Mouse (Mus musculus) MEL (cell line): ENCODE data around the gene Kif3a. TPM values are rescaled to one million over a fixed set of nuclear protein-coding genes. Genes with fewer than 3 reads are reported as not detected.

Experiments used
- DNase-seq: peaks from one replicate; pipeline ENCODE4 v3.0.0; 2011; ENCODE audit warnings: low read depth, low spot score
- H3K27ac ChIP-seq: 2 replicates; pipeline ENCODE4 v1.5.1; 2012; ENCODE audit warnings: low read depth, mild to moderate bottlenecking, control low read depth, low read length, moderate library complexity; ENCODE audit not compliant: control insufficient read depth
- H3K27me3 ChIP-seq, 2 experiments: fragments of 150-350 bp in 1 of 2; sonication (generic) in 1 of 2; 2 replicates each; pipeline ENCODE4 v1.6.1; 2012; ENCODE audit warnings: low read length in 2 of 2, mild to moderate bottlenecking in 2 of 2, improper control_type of control experiment in 1 of 2, moderate library complexity in 1 of 2; ENCODE audit not compliant: insufficient read depth in 2 of 2, control insufficient read depth in 1 of 2
- H3K36me3 ChIP-seq, 2 experiments: 2 replicates each; pipeline ENCODE4 v1.6.1; 2012 to 2014; ENCODE audit warnings: low read length in 2 of 2, improper control_type of control experiment in 1 of 2, inconsistent platforms in 1 of 2, mild to moderate bottlenecking in 1 of 2; ENCODE audit not compliant: insufficient read depth in 2 of 2, control insufficient read depth in 1 of 2
- H3K4me1 ChIP-seq, 2 experiments: fragments of 150-350 bp in 1 of 2; sonication (generic) in 1 of 2; 2 replicates each; pipeline ENCODE4 v1.6.1; 2012; ENCODE audit warnings: low read length in 2 of 2, improper control_type of control experiment in 1 of 2, mild to moderate bottlenecking in 1 of 2; ENCODE audit not compliant: insufficient read depth in 2 of 2, control insufficient read depth in 1 of 2
- H3K4me3 ChIP-seq, 2 experiments: fragments of 150-350 bp in 1 of 2; sonication (generic) in 1 of 2; 2 replicates each; pipeline ENCODE4 v1.5.1; 2012; ENCODE audit warnings: low read depth in 2 of 2, low read length in 2 of 2, mild to moderate bottlenecking in 2 of 2, moderate library complexity in 2 of 2, control low read depth in 1 of 2, improper control_type of control experiment in 1 of 2; ENCODE audit not compliant: control insufficient read depth in 1 of 2, insufficient read depth in 1 of 2
- H3K79me2 ChIP-seq: 2 replicates; pipeline ENCODE4 v1.6.1; 2012; ENCODE audit warnings: mild to moderate bottlenecking, low read length, moderate library complexity; ENCODE audit not compliant: control insufficient read depth, poor library complexity, insufficient read depth
- H3K9ac ChIP-seq: 2 replicates; pipeline ENCODE4 v1.6.1; 2012; ENCODE audit warnings: low read depth, mild to moderate bottlenecking, control low read depth, low read length, moderate library complexity; ENCODE audit not compliant: control insufficient read depth, poor library complexity, severe bottlenecking
- H3K9me3 ChIP-seq: fragments of 150-350 bp; sonication (generic); replicated peaks from 2 replicates; pipeline ENCODE4 v1.6.1; 2012; ENCODE audit warnings: mild to moderate bottlenecking, low read length, improper control_type of control experiment, moderate library complexity; ENCODE audit not compliant: insufficient read depth
- BHLHE40 ChIP-seq: IDR thresholded peaks from 2 replicates; pipeline ENCODE4 v1.6.1; 2012; ENCODE audit warnings: low read depth, mild to moderate bottlenecking, inconsistent platforms, low read length, improper control_type of control experiment, borderline replicate concordance
- CHD1 ChIP-seq: IDR thresholded peaks from 2 replicates; pipeline ENCODE4 v1.6.1; 2012; ENCODE audit warnings: low read depth, mild to moderate bottlenecking, inconsistent platforms, low read length, improper control_type of control experiment
- CHD2 ChIP-seq: IDR thresholded peaks from 2 replicates; pipeline ENCODE4 v1.6.1; 2011; ENCODE audit warnings: low read length, improper control_type of control experiment
- CTCF ChIP-seq, 3 experiments: IDR thresholded peaks in 2 of 3; conservative IDR thresholded peaks in 1 of 3; 2 replicates each; pipeline ENCODE4 v1.5.1; 2011 to 2012; ENCODE audit warnings: low read length in 3 of 3, low read depth in 2 of 3, mild to moderate bottlenecking in 2 of 3, improper control_type of control experiment in 1 of 3, inconsistent platforms in 1 of 3, mixed read lengths in 1 of 3, moderate library complexity in 1 of 3; ENCODE audit not compliant: control insufficient read depth in 1 of 3, insufficient read depth in 1 of 3, poor library complexity in 1 of 3, severe bottlenecking in 1 of 3
- E2F4 ChIP-seq: IDR thresholded peaks from 2 replicates; pipeline ENCODE4 v1.6.1; 2011; ENCODE audit warnings: low read depth, low read length, improper control_type of control experiment, borderline replicate concordance
- ELF1 ChIP-seq: IDR thresholded peaks from 2 replicates; pipeline ENCODE4 v1.6.1; 2014; ENCODE audit warnings: low read depth, mild to moderate bottlenecking, inconsistent platforms, low read length, improper control_type of control experiment, moderate library complexity
- EP300 ChIP-seq, 2 experiments: IDR thresholded peaks; 2 replicates each; pipeline ENCODE4 v1.6.1; 2011; ENCODE audit warnings: improper control_type of control experiment in 2 of 2, low read length in 2 of 2, low read depth in 1 of 2, mild to moderate bottlenecking in 1 of 2
- ETS1 ChIP-seq: IDR thresholded peaks from 2 replicates; pipeline ENCODE4 v1.6.1; 2012; ENCODE audit warnings: low read depth, mild to moderate bottlenecking, inconsistent platforms, low read length, improper control_type of control experiment, moderate library complexity
- GABPA ChIP-seq: IDR thresholded peaks from 2 replicates; pipeline ENCODE4 v1.6.1; 2012; ENCODE audit warnings: low read depth, mild to moderate bottlenecking, inconsistent platforms, low read length, improper control_type of control experiment, moderate library complexity
- GATA1 ChIP-seq: IDR thresholded peaks from 2 replicates; pipeline ENCODE4 v1.6.1; 2011; ENCODE audit warnings: low read depth, low read length, improper control_type of control experiment
- HCFC1 ChIP-seq: IDR thresholded peaks from 2 replicates; pipeline ENCODE4 v1.6.1; 2012; ENCODE audit warnings: low read depth, mild to moderate bottlenecking, inconsistent platforms, low read length, improper control_type of control experiment, moderate library complexity
- KAT2A ChIP-seq: conservative IDR thresholded peaks from 2 replicates; pipeline ENCODE4 v1.6.1; 2012; ENCODE audit warnings: low read depth, low read length, improper control_type of control experiment, inconsistent platforms
- MAFK ChIP-seq: IDR thresholded peaks from 2 replicates; pipeline ENCODE4 v1.6.1; 2011; ENCODE audit warnings: low read depth, mild to moderate bottlenecking, low read length, improper control_type of control experiment, borderline replicate concordance
- MAX ChIP-seq: IDR thresholded peaks from 2 replicates; pipeline ENCODE4 v1.6.1; 2011; ENCODE audit warnings: low read length, improper control_type of control experiment
- MEF2A ChIP-seq: IDR thresholded peaks from 2 replicates; pipeline ENCODE4 v1.6.1; 2014; ENCODE audit warnings: low read depth, mild to moderate bottlenecking, inconsistent platforms, low read length, improper control_type of control experiment; ENCODE audit not compliant: poor library complexity, insufficient replicate concordance, severe bottlenecking; ENCODE audit errors: extremely low read depth
- MXI1 ChIP-seq: IDR thresholded peaks from 2 replicates; pipeline ENCODE4 v1.6.1; 2011; ENCODE audit warnings: mild to moderate bottlenecking, low read depth, low read length, improper control_type of control experiment
- MYB ChIP-seq: IDR thresholded peaks from 2 replicates; pipeline ENCODE4 v1.6.1; 2011; ENCODE audit warnings: mild to moderate bottlenecking, low read depth, low read length, improper control_type of control experiment
- MYC ChIP-seq: IDR thresholded peaks from 2 replicates; pipeline ENCODE4 v1.6.1; 2011; ENCODE audit warnings: low read depth, mild to moderate bottlenecking, low read length, improper control_type of control experiment, moderate library complexity
- NELFE ChIP-seq: IDR thresholded peaks from 2 replicates; pipeline ENCODE4 v1.6.1; 2011; ENCODE audit warnings: low read depth, low read length, improper control_type of control experiment
- NRF1 ChIP-seq: IDR thresholded peaks from 2 replicates; pipeline ENCODE4 v1.6.1; 2014; ENCODE audit warnings: low read depth, mild to moderate bottlenecking, inconsistent platforms, low read length, improper control_type of control experiment, moderate library complexity; ENCODE audit not compliant: poor library complexity, insufficient read depth, severe bottlenecking
- POLR2A ChIP-seq, 2 experiments: IDR thresholded peaks; 2 replicates each; pipeline ENCODE4 v1.6.1; 2011 to 2012; ENCODE audit warnings: low read length in 2 of 2, mild to moderate bottlenecking in 2 of 2, control low read depth in 1 of 2, improper control_type of control experiment in 1 of 2, low read depth in 1 of 2, moderate library complexity in 1 of 2; ENCODE audit not compliant: control insufficient read depth in 1 of 2, insufficient read depth in 1 of 2, poor library complexity in 1 of 2
- POLR2AphosphoS2 ChIP-seq: IDR thresholded peaks from 2 replicates; pipeline ENCODE4 v1.6.1; 2011; ENCODE audit warnings: low read length, improper control_type of control experiment
- POLR2AphosphoS5 ChIP-seq: IDR thresholded peaks from 2 replicates; pipeline ENCODE4 v1.6.1; 2012; ENCODE audit warnings: low read depth, borderline replicate concordance, mild to moderate bottlenecking, inconsistent platforms, low read length, moderate library complexity, mixed read lengths
- RAD21 ChIP-seq: IDR thresholded peaks from 2 replicates; pipeline ENCODE4 v1.6.1; 2011; ENCODE audit warnings: mild to moderate bottlenecking, low read depth, low read length, improper control_type of control experiment
- RCOR1 ChIP-seq: IDR thresholded peaks from 2 replicates; pipeline ENCODE4 v1.6.1; 2012; ENCODE audit warnings: low read depth, mild to moderate bottlenecking, inconsistent platforms, low read length, improper control_type of control experiment
- SIN3A ChIP-seq: IDR thresholded peaks from 2 replicates; pipeline ENCODE4 v1.6.1; 2012; ENCODE audit warnings: low read length, improper control_type of control experiment, inconsistent platforms
- SMC3 ChIP-seq: IDR thresholded peaks from 2 replicates; pipeline ENCODE4 v1.6.1; 2011; ENCODE audit warnings: low read depth, low read length, improper control_type of control experiment
- TAL1 ChIP-seq: IDR thresholded peaks from 2 replicates; pipeline ENCODE4 v1.6.1; 2012; ENCODE audit warnings: mild to moderate bottlenecking, inconsistent platforms, low read length, moderate library complexity, mixed read lengths
- TBP ChIP-seq: IDR thresholded peaks from 2 replicates; pipeline ENCODE4 v1.8.0; 2011; ENCODE audit warnings: low read depth, low read length, improper control_type of control experiment
- TCF12 ChIP-seq: IDR thresholded peaks from 2 replicates; pipeline ENCODE4 v1.6.1; 2014; ENCODE audit warnings: low read depth, mild to moderate bottlenecking, inconsistent platforms, low read length, improper control_type of control experiment, moderate library complexity
- UBTF ChIP-seq: IDR thresholded peaks from 2 replicates; pipeline ENCODE4 v1.6.1; 2012; ENCODE audit warnings: low read depth, mild to moderate bottlenecking, inconsistent platforms, low read length, improper control_type of control experiment, moderate library complexity, borderline replicate concordance; ENCODE audit not compliant: insufficient read depth
- USF1 ChIP-seq: IDR thresholded peaks from 2 replicates; pipeline ENCODE4 v1.6.1; 2014; ENCODE audit warnings: low read depth, mild to moderate bottlenecking, inconsistent platforms, low read length, improper control_type of control experiment, moderate library complexity
- USF2 ChIP-seq, 2 experiments: IDR thresholded peaks; 2 replicates each; pipeline ENCODE4 v1.6.1; 2011 to 2012; ENCODE audit warnings: improper control_type of control experiment in 2 of 2, low read length in 2 of 2, borderline replicate concordance in 1 of 2, inconsistent platforms in 1 of 2, low read depth in 1 of 2, mild to moderate bottlenecking in 1 of 2; ENCODE audit not compliant: insufficient read depth in 1 of 2
- ZC3H11A ChIP-seq: IDR thresholded peaks from 2 replicates; pipeline ENCODE4 v1.6.1; 2012; ENCODE audit warnings: low read depth, mild to moderate bottlenecking, inconsistent platforms, low read length, improper control_type of control experiment
- ZMIZ1 ChIP-seq: IDR thresholded peaks from 2 replicates; pipeline ENCODE4 v1.6.1; 2012; ENCODE audit warnings: low read depth, mild to moderate bottlenecking, inconsistent platforms, low read length, improper control_type of control experiment, moderate library complexity
- polyA plus RNA-seq, 2 experiments: library from polyadenylated mRNA; stranded (reverse) in 1 of 2; unstranded in 1 of 2; fragments of >175 nt in 1 of 2; fragments of >200 nt in 1 of 2; gene quantifications; 2 replicates each; pipeline versions ENCODE4 v1.2.1 to v1.2.4; 2012; ENCODE audit warnings: low replicate concordance in 2 of 2, low read depth in 1 of 2; ENCODE audit not compliant: insufficient read length in 2 of 2, insufficient read depth in 1 of 2, missing spikeins in 1 of 2
- total RNA-seq: library from RNA; depleted of rRNA; stranded (reverse); fragments of 300-350 nt; gene quantifications from 2 replicates; pipeline ENCODE4 v1.2.3, GENCODE M21; 2012; rRNA removed

Kif3a gene
- total RNA-seq, result 13.6 and 14.2 TPM in 2 replicates
- 10 to 100 TPM; 17.1 to 88.3 TPM for polyA plus RNA-seq

DNA sequence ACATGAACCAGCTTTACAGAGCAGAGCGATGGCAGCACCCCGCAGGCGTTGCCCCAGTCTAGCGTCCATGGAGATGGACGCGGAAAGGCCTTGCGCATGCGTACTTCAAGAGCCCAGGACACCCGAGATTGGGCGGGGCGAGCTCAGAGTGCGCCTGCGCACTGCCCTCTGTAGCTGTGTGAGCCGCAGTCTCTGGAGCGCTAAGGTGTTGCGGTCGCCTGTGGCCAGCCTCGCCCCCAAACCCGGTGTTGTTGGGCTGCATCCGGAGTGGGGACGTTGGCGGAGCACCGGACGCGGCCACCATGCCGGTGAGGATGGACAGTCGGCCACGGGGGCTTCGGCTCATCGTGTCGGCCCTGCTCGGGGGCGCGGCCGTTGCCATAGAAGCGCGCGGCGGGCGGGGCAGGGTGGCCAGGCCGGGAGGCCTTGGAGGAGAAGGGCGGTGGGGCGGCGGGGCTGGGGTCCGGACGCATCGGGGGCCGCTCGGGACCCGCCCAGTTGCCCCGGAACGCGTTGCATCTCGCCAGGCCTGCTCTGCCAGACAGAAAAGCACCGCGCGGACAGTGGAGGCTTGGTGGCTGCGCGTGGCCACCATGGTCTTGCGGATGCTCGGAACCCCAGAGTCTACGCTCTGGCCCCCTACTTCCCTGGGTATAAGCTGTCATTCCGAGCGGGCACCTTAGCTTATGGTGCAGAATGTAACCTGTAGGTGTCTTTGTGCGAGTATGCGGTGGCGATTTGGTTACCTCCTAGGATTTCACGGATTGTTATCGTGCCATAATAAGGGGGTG lies at the start of gene Kif3a:
Gene Kif3a, plus strand, starts transcription at position 156 of the 791 bp plus-strand sequence.
- Histone ChIP-seq H3K9ac (peak within 1 kb of the TSS; percentile 68), H3K4me3 (peak within 1 kb of the TSS; percentile 74 to 90), H3K4me1 (peaks cover 0 to under 1% of the 10 kb centered on the region in 2 experiments; a peak in 2 of 4 replicates), H3K79me2 (peaks cover 2% of the 10 kb centered on the region), H3K27ac (no peak within 1 kb of the TSS), H3K27me3 (no peaks in the 10 kb centered on the region), H3K9me3 (no peaks in the 10 kb centered on the region), H3K36me3 (peaks cover 0 to 3% of the 10 kb centered on the region in 2 experiments; a peak in 2 of 4 replicates)
- peak; percentile 98 for DNase-seq
- TF ChIP-seq CHD1, result no peak
- TF ChIP-seq GABPA, result no peak
- no peak for TF ChIP-seq MEF2A
- TF ChIP-seq EP300 (IDR thresholded peaks at IDR 0.05; ENCODE audit: low read depth in 1 of 2, low read length in 2 of 2), result no peak
- TF ChIP-seq MXI1, result peak; percentile 83
- no peak for TF ChIP-seq ETS1
- peak; percentile 95 for TF ChIP-seq SIN3A
- TF ChIP-seq TAL1, result no peak
- TF ChIP-seq POLR2A (IDR thresholded peaks at IDR 0.05; ENCODE audit: control insufficient read depth in 1 of 2, insufficient read depth in 1 of 2, low read depth in 1 of 2, low read length in 2 of 2, poor library complexity in 1 of 2), result peak in 1 of 2 experiments; percentile 71; a peak in 2 of 4 replicates
- no peak for TF ChIP-seq RAD21
- TF ChIP-seq NRF1, result peak; percentile 99
- no peak for TF ChIP-seq MYC
- TF ChIP-seq CTCF (IDR thresholded peaks at IDR 0.05 in 2 of 3, conservative IDR thresholded peaks at IDR 0.05 in 1 of 3; ENCODE audit: control insufficient read depth in 1 of 3, insufficient read depth in 1 of 3, low read depth in 2 of 3, low read length in 3 of 3, poor library complexity in 1 of 3, severe bottlenecking in 1 of 3), result no peak
- no peak for TF ChIP-seq RCOR1
- TF ChIP-seq GATA1, result no peak
- peak; percentile 62; the same call in 1 of the 2 replicates for TF ChIP-seq HCFC1
- no peak for TF ChIP-seq KAT2A
- no peak for TF ChIP-seq USF2 (IDR thresholded peaks at IDR 0.05; ENCODE audit: borderline replicate concordance in 1 of 2, insufficient read depth in 1 of 2, low read depth in 1 of 2, low read length in 2 of 2)
- no peak for TF ChIP-seq ZC3H11A
- no peak for TF ChIP-seq CHD2
- TF ChIP-seq E2F4, result no peak
- peak; percentile 12; the same call in 1 of the 2 replicates for TF ChIP-seq TCF12
- peak; percentile 39 for TF ChIP-seq TBP
- no peak for TF ChIP-seq POLR2AphosphoS5
- TF ChIP-seq POLR2AphosphoS2, result peak; percentile 43; the same call in 1 of the 2 replicates
- no peak for TF ChIP-seq MYB
- TF ChIP-seq ZMIZ1, result no peak
- TF ChIP-seq SMC3, result no peak
- no peak for TF ChIP-seq MAFK
- peak; percentile 77 for TF ChIP-seq NELFE
- no peak for TF ChIP-seq ELF1
- TF ChIP-seq UBTF, result 0 out of 2 replicates have a peak, but pooled peaks have one; percentile 52
- peak; percentile 60; the same call in 1 of the 2 replicates for TF ChIP-seq MAX
- TF ChIP-seq BHLHE40, result no peak
- no peak for TF ChIP-seq USF1
